Mouse (Mus musculus) right cerebral cortex, adult 18-20 months (tissue): ENCODE results near the gene Flrt1.

Experiments
- DNase-seq: peaks from one replicate; pipeline ENCODE4 v3.0.0; 2022; ENCODE audit warnings: mixed read lengths

Flrt1 gene

DNA sequence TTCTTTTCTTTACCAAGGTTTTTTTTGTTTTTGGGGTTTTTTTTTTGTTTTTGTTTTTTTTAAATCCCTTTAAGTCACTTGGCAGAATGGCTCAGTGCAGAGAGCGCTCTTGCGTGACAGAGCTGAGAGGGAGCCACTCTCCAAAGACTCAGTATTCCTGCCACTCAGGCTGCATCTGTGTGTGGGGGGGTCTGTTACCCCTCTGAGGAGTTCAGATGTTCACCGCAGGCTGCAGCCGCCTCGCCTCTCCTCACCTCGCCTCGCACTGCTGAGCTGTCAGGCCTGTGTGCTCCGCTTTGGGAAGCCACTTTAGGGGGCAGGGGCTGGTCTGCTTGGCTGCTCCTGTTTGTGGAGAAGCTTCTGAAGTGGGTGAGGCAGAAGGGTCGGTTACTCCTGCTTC is at the start of gene Flrt1:
TSS of gene Flrt1 (minus strand) at position 186 of the 400 bp plus-strand sequence.
- DNase-seq, result no peak

- DNase-seq, result peak; percentile 67
Observed at GRCm38 (mm10) chr19:7155196-7155595, 49.7 kb upstream of the Flrt1 start.

GRCm38 (mm10) chr19:7153232-7153631 is 47.7 kb upstream of the Flrt1 start:
- peak; percentile 43 for DNase-seq

- DNase-seq, result no peak
Observed at GRCm38 (mm10) chr19:7151927-7152653, 46.6 kb upstream of the Flrt1 start.

DNA sequence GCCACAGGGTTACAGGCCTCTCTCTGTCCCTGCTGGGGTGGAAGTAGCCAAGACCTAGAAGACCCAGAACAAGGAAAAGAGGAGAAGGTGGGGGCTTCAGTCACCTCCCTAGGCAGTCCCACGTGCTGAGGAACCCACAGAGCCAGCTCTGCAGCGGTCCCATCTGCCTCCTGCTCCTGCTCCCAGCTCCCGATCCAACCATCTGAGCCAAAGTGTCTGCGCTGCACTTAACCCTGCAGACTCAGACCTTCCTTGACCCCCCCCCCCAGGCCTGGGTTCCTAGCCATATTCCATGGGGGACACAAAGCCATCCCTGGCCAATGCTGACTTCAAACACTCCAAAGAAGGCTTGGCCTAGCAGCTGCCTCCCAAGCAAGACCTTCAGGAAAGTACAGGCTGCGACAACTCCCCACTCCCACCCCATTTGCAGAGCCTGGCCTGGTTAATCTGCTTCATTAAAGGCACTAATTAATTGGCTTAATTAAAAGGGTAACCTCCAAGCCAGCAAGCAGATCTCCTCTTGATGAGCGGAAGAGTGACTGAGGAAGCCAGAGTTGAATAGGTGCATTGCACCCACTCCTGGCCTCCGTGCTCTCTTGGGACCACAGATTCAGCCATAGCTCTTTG is 45.9 kb upstream of the Flrt1 start:
- no peak for DNase-seq

DNA sequence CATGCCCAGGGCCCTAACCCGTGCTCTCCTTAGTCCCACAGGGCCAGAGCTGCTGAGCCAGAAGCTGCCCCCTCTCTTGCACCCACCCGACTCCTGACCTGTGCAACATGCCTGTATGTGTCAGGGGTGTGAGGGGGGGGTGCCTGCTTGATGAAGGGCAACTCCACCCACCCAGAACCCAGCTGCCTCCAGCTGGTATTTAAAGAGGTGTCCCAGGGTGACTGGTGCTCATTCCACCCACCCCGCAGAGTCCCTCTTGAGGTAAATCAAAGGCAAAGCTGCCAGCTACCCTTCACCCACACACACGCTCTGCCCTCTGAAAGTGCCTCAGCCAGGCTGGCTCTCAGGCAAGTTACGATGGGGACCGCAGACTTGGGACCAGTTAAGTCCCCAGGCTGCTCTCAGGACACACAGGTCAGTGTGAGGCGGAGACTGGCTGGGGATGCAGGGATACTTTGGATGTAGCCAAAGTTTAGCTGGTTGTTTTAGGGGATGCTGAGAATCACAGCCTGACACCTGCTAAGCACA is 43.7 kb upstream of the Flrt1 start:
- DNase-seq, result no peak

- DNase-seq, result peak; percentile 46
Observed at GRCm38 (mm10) chr19:7148541-7149085, 43.1 kb upstream of the Flrt1 start.

- DNase-seq, result peak; percentile 78
Observed at GRCm38 (mm10) chr19:7148096-7148495, 42.6 kb upstream of the Flrt1 start.

DNA sequence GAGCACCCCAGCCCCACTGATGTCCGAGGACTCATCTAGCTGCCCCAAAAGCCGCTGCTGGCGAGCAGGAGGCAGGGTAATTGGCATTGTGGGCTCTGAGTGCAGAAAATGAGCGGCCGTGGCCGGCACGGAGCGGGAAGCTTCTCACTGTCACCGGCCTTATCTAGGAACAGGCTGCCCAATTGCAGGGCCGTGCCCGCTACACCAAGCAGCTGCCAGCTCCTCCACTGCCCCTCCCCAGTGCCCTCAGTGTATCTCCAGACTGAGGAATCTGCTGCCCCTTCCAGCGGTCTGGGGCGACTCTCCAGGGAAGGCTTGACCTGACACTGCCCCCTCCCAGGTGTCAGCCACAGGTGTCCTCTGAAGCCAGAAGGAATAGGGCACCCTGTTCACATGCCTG is 40.8 kb upstream of the Flrt1 start:
- no peak for DNase-seq

DNA sequence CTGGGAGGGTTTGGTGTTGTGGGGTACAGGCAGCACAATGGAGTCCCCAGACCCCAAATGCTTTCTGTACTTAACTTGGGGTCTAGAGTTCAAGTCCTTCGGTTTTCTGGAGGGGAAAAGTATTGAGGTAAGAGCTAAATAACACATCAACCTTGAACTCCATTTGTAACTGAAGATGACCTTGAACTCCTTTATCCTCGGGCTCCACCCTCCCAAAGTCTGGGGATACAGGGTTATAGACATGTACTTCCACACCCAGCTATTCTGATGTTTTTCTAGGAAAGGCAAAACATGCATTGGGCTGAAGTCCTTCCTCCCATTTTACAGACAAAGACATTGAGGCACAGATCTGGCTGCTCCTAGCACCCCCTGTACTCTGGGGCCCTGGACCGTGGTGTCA is 38.9 kb upstream of the Flrt1 start:
- no peak for DNase-seq

DNA sequence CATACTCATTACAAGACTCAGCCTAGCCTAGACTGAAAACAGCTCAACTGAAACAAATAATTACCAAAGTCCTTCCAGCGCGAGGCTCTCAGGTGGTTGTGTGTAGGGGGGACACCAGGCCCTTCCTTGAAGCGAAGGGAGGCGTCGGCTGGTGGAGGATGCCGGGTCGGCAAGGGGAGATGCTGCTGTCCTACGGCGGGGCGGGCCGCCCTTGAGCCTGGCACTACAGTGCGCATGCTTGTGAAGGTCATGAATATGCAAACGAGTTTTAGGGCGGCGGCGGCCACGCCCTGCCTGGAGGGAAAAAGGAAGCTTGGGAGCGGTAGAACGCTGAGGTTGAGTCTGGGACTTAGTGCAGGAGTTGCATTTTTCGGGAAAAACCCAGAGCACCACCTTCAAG is 38.3 kb upstream of the Flrt1 start:
- DNase-seq, result peak; percentile 83

- DNase-seq, result no peak
Observed at GRCm38 (mm10) chr19:7142207-7142915, 36.8 kb upstream of the Flrt1 start.

- peak; percentile 51 for DNase-seq
Observed at GRCm38 (mm10) chr19:7140856-7141421, 35.4 kb upstream of the Flrt1 start.

GRCm38 (mm10) chr19:7140373-7140772 is 34.8 kb upstream of the Flrt1 start:
- peak; percentile 36 for DNase-seq

DNA sequence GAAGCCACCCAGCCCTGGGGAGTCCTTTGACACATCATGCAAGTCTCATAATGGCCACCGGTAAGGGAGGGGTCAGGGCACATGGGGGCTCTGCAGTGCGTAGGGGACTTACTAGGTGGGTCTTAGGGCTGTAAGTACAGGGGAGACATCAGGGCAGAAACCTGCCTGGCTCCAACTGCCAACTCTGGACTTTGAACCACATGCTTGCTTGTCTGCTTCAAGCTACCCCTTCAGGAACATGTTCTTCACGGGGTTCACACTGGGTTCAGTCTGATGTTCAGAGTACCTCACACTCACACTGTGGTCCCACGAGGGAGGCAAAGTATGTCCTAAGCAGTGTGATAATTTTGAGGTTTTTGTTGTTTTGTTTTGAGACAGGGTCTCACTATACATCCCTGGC is 33.8 kb upstream of the Flrt1 start:
- no peak for DNase-seq

- no peak for DNase-seq
Observed at GRCm38 (mm10) chr19:7138327-7138726, 32.8 kb upstream of the Flrt1 start.

GRCm38 (mm10) chr19:7136714-7137498 is 31.4 kb upstream of the Flrt1 start:
- DNase-seq, result no peak

DNA sequence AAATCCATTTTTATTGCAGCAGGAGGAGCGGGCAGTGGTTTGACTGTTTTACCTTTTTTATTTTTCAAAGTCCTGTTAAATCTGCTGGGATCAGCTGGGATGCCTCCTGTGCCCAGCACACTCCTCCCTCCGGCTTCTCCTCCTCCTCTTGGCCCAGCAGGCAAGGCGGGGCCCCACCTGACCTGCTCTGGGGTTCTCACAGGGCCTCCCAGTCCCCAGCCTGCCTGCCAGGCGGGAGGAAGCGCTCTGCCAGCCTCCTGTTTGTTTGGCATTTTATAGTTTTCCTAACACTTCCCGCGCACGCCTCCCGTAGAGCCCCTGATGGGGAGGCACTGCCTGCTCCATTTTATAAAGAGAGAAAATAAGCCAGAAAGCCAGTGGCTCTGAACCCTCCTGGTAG is 30.5 kb upstream of the Flrt1 start:
- peak; percentile 48 for DNase-seq

GRCm38 (mm10) chr19:7135525-7135924 is 30.0 kb upstream of the Flrt1 start:
- peak; percentile 41 for DNase-seq

DNA sequence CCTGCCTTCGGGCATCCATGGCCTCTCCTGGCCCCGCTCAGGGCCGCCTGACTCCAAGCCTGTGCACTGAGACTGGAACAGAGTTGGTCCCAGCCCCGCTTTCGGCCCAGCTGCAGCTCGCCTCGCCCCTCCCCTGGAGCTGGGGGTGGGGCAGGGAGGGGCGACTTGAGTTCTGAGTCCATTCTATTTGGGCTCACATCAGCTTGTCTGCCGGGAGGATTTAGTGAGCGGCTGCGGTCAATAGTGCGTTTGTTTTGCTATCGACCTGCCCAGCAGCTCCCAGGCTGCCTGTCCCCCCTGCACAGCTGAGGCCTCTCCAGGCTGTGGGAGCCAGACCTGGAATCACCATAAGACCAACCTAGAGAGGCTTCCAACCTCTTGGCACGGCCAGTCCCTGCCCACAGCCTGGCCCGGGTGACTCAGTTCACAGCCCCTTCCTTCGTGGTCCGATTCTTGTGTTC is 29.1 kb upstream of the Flrt1 start:
- DNase-seq, result peak; percentile 38

DNA sequence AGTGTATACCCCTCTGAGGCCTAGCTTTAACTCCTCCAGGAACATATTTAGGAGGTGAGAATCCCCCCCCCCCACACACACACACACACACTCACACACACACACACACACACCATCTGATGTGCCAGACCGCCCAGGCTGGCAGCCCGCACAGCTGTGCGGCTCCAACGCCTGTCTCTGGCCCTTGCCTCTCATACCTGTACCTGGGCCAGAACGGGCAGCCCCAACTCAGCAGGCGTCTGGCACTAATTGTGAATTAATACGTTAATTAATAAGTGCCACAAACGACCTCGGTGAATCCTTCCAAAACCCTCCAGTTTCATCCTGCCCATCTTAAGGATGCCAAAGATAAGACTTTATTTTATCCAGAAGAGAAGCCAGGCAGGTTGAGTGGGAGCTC is 27.9 kb upstream of the Flrt1 start:
- no peak for DNase-seq

GRCm38 (mm10) chr19:7130317-7130716 is 24.8 kb upstream of the Flrt1 start:
- no peak for DNase-seq
